Mouse (Mus musculus) MN1 (cell line): ENCODE results near the gene Klrk1.
"Not testable (repeated sequence)": the region's sequence is repeated elsewhere in the genome, so short reads cannot be mapped to it uniquely, and the experiment has no call there.

Experiments
- DNase-seq: peaks from one replicate; pipeline ENCODE4 v3.0.0-alpha.2; 2016; ENCODE audit warnings: low spot score

Gene Klrk1

GRCm38 (mm10) chr6:129623735-129624134 is at the start of gene Klrk1:
Klrk1 (minus strand) TSS chr6:129623864.
- no peak for DNase-seq

- not testable (repeated sequence) for DNase-seq
Measured at GRCm38 (mm10) chr6:129661301-129661700, 37.6 kb upstream of the Klrk1 start.

GRCm38 (mm10) chr6:129660589-129660988 is 36.9 kb upstream of the Klrk1 start, which contains the start of gene Klrc2:
Klrc2 (minus strand) TSS chr6:129660689.
- DNase-seq, result not testable (repeated sequence)

DNA sequence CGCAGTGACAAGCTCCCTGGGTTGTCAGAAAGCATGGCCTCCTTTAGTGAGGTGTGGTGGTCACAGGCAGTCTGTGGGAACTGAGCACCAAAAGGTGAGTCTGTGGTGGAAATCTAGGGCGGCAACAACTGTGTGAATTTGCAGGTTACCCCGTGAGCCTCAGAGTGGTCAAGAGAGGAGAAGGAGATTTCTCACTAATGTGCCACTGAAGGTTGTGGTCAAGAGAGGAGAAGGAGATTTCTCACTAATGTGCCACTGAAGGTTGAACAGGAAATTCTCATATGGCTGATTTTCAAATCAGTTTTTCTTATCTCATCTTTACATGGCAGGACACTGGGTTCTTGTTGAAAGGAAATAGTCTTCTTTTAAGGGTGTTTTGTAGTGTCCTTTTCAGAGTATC is 20.4 kb upstream of the Klrk1 start:
- DNase-seq, result not testable (repeated sequence)

GRCm38 (mm10) chr6:129643237-129643636 is 19.6 kb upstream of the Klrk1 start, which contains the start of gene Klrc3:
Klrc3 (minus strand) TSS chr6:129643337.
- DNase-seq, result not testable (repeated sequence)

GRCm38 (mm10) chr6:129631046-129631445 is 7.4 kb upstream of the Klrk1 start:
- not testable (repeated sequence) for DNase-seq

DNA sequence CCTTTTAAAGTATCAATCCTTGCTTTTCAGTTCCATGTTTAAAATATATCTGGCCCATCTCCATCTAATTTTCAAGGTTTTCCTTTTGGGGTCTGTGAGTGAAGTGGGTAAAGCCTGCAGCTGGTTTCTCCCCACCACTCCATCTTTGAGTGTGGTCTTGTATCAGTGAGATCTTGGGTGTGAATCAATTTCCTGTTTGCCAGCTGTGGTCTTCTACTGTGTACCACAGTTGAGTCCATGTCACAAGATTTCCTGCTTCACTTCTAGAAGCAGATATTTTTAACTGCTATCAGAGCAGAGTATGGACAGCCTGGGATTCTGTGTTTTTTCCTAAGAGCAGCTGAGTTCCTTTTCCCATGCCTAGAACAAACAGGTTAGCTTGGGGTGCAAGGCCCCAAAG is 15.3 kb downstream of the Klrk1 start:
- DNase-seq, result no peak

DNA sequence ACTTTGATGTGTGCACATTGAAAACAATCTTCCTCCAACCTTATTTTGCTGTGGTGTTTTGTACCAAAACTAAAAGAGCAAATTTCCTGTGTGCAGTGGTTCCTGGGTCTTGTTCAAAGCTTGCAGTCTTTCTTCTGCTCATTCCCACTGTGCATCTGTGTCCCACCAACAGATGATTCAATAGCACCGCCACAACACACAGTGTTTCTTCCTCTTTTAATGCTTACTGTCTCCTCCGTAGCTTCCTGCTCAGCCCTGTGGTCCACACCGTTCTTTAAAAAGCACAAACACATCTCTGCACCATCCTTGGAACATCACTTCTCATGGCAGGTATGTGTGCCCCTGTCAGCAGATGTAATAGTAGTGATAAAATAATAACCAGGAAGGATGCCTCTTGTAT is 32.2 kb downstream of the Klrk1 start, which contains the start of gene Klrd1:
Gene Klrd1, plus strand, starts transcription at position 275 of the 400 bp plus-strand sequence.
- no peak for DNase-seq

- DNase-seq, result no peak
Measured at GRCm38 (mm10) chr6:129583014-129583413, 40.6 kb downstream of the Klrk1 start.

GRCm38 (mm10) chr6:129581896-129582295 is 41.8 kb downstream of the Klrk1 start:
- no peak for DNase-seq

DNA sequence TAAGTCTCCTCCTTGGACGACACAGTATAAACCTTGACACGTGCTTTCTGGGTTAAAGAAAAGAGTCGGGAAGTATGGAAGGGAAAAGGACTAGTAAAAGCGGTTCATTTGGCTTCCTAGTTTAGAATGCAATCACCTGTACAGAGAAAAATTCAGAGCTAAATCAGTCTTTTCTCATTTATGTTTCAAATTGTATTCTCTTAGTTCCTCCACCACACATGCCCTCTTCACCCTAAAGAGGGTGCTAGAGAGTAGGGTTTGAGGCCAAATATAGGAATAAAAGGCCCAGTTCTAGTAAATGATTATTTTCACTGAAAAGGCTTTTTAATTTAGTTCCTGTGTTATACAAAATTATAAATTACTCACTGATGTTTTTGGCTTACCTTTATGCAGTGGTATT is 42.4 kb downstream of the Klrk1 start:
- DNase-seq, result no peak

DNA sequence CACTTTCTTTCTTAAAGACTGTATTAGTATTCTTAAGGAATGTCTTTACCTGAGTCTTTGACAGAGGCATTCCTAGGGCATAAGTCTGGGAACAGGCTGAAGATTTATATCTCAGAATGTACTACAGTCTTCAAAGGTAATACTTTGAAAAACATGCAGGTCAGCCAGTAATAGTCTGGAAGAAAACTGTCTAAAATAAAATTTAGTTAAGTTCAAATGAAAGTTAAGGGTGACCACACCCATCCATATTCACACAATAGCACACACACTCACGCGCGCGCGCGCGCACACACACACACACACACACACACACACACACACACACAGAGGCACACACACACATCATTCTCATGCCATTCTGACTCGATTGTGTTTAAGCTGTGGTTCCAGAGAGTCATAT is 46.1 kb downstream of the Klrk1 start, which contains the start of gene Klre1:
Gene Klre1, plus strand, starts transcription at position 301 of the 400 bp plus-strand sequence.
- DNase-seq, result no peak

- no peak for DNase-seq
Measured at GRCm38 (mm10) chr6:129575315-129575714, 48.3 kb downstream of the Klrk1 start.

GRCm38 (mm10) chr6:129565257-129565656 is 58.4 kb downstream of the Klrk1 start:
- DNase-seq, result no peak
